Mouse (Mus musculus): Measurements from ENCODE around the gene Gm20388. TPM values are rescaled to one million over a fixed set of nuclear protein-coding genes. Genes with fewer than 3 reads are reported as not detected.
A peak's percentile ranks its signal among the peaks of the same experiment; 100 is the strongest.

Gene Gm20388
- polyA plus RNA-seq, 1 experiment from 2014 or later = not detected

- no peak overlapping the region for H3K4me2 ChIP-seq (replicated peaks)
- H3K27ac ChIP-seq (replicated peaks) = no peak overlapping the region
- no peaks in the 10 kb centered on the region for H3K9me3 ChIP-seq
- H3K4me1 ChIP-seq = peaks cover 27% of the 10 kb centered on the region
- WGBS = 82% methylated on average over 8 of the region's 8 CpGs
- no peak overlapping the region for H3K9ac ChIP-seq (replicated peaks)
- no peaks in the 10 kb centered on the region for H3K27me3 ChIP-seq
- H3K4me3 ChIP-seq = no peak overlapping the region
- ATAC-seq (replicated peaks) = no peak
- no peaks in the 10 kb centered on the region for H3K36me3 ChIP-seq
Measured at GRCm38 (mm10) chr8:120253626-120254025, 343.0 kb downstream of the Gm20388 start.

GRCm38 (mm10) chr8:120255406-120255987, 344.9 kb downstream of the Gm20388 start:
- H3K4me1 ChIP-seq = peaks cover 27% of the 10 kb centered on the region
- no peak for ATAC-seq (replicated peaks)
- H3K27ac ChIP-seq (replicated peaks) = no peak overlapping the region
- H3K4me2 ChIP-seq (replicated peaks) = no peak overlapping the region
- 92% methylated on average over 6 of the region's 6 CpGs for WGBS
- H3K27me3 ChIP-seq = no peaks in the 10 kb centered on the region
- H3K4me3 ChIP-seq = no peak overlapping the region
- no peak overlapping the region for H3K9ac ChIP-seq (replicated peaks)
- no peaks in the 10 kb centered on the region for H3K36me3 ChIP-seq
- no peaks in the 10 kb centered on the region for H3K9me3 ChIP-seq

DNA sequence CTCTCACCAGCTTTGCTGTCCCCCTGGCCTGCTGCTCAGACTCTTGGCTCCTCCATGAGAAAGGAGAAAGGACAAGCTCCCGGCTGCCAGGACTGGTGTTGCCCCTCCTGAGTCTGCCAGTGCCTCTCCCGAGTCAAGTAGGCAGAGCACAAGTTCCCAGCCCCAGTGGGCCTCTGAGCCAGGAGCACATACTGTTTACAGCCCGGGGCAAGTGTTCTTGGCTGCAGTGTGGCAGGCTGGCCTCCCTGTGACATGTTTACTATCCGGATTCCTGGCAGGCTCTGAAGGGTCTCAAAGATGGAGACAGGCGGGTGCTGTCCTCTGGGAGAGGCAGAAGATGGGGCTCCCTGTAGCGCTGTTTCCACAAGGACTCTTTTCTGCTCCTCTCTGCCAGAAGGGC, 346.3 kb downstream of the Gm20388 start:
- Histone ChIP-seq H3K4me3 (no peak overlapping the region), H3K9ac (replicated peaks) (no peak overlapping the region), H3K36me3 (no peaks in the 10 kb centered on the region), H3K27me3 (no peaks in the 10 kb centered on the region), H3K27ac (replicated peaks) (peak overlapping the region; percentile 44; the same call in 1 of the 2 replicates), H3K4me1 (peaks cover 25% of the 10 kb centered on the region), H3K4me2 (replicated peaks) (no peak overlapping the region), H3K9me3 (no peaks in the 10 kb centered on the region)
- ATAC-seq (replicated peaks) = peak; percentile 54; the same call in 1 of the 2 replicates
- 28% methylated on average over 6 of the region's 6 CpGs for WGBS

GRCm38 (mm10) chr8:120259206-120259605, 348.6 kb downstream of the Gm20388 start:
- H3K4me3 ChIP-seq = no peak overlapping the region
- no peaks in the 10 kb centered on the region for H3K36me3 ChIP-seq
- no peak overlapping the region for H3K4me2 ChIP-seq (replicated peaks)
- WGBS = 90% methylated on average over 13 of the region's 13 CpGs
- no peak overlapping the region for H3K9ac ChIP-seq (replicated peaks)
- H3K4me1 ChIP-seq = peaks cover 30% of the 10 kb centered on the region
- no peak for ATAC-seq (replicated peaks)
- no peaks in the 10 kb centered on the region for H3K9me3 ChIP-seq
- H3K27me3 ChIP-seq = no peaks in the 10 kb centered on the region
- H3K27ac ChIP-seq (replicated peaks) = no peak overlapping the region

GRCm38 (mm10) chr8:120260677-120261076, 350.0 kb downstream of the Gm20388 start:
- no peak overlapping the region for H3K4me2 ChIP-seq (replicated peaks)
- H3K36me3 ChIP-seq = no peaks in the 10 kb centered on the region
- peaks cover 44% of the 10 kb centered on the region for H3K4me1 ChIP-seq
- H3K4me3 ChIP-seq = no peak overlapping the region
- no peak for ATAC-seq (replicated peaks)
- WGBS = 82% methylated on average over 5 of the region's 5 CpGs
- no peaks in the 10 kb centered on the region for H3K27me3 ChIP-seq
- H3K9ac ChIP-seq (replicated peaks) = no peak overlapping the region
- no peak overlapping the region for H3K27ac ChIP-seq (replicated peaks)
- H3K9me3 ChIP-seq = no peaks in the 10 kb centered on the region

DNA sequence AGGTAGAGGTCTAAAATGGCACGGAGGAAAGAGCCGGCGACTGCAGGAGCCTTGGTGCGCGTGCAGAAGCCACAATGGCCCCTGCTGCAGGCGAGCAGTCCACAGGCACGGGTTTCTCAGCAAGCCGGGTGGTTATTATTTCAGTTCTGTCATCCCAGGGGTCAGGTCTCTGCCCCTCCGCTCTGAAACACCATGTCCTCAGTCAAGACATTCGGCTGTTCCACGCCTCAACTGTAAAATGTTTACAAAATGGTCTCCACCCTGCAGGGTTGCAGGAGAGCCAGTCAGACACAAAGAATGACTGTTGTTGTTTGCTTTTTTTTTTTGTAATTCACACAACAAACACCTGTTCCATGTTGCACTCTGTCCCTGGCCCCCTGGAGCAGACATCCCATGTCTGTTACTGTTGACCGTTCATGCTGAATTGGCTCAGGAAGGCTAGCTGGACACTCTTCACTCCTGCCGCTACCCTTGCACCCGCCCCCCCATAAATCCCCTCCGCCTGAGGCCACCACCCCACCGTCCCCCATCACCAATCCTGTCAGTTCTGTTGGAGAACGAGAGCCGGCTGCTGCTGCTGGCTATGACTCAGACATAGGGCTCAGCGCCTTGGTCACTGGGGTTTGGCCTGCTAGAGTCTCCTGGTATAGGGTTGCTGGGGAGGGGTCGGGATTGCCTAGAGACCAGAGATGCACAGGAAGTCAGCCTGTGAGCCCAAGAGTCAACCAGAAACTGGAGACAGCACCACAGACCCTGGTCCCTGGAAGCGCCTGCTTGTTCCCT, 350.9 kb downstream of the Gm20388 start:
- Histone ChIP-seq H3K27ac (replicated peaks) (no peak overlapping the region), H3K27me3 (no peaks in the 10 kb centered on the region), H3K4me3 (no peak overlapping the region), H3K4me1 (peaks cover 52% of the 10 kb centered on the region), H3K4me2 (replicated peaks) (no peak overlapping the region), H3K9me3 (no peaks in the 10 kb centered on the region), H3K36me3 (no peaks in the 10 kb centered on the region), H3K9ac (replicated peaks) (no peak overlapping the region)
- ATAC-seq (replicated peaks) = no peak
- WGBS = 48% methylated on average over 21 of the region's 21 CpGs

DNA sequence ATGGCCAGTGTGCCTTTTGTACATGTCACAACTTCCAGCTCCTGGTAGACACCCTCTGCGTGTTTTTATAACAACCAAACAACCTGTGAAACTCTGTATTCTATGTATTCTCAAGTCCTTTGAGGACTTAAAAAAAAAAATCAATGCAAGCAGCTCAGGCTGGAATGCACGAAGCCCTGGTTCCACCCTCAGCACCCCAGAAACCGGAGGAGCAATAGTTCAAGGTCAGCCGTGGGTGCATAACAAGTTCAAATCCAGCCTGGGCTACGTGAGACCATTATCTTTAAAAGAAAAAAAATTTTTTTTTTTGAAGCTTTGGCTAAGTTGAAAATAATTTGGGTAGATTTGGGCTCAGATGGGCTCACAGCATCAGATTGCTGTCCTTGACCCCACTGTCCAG, 353.2 kb downstream of the Gm20388 start:
- no peak for ATAC-seq (replicated peaks)
- 91% methylated on average over 5 of the region's 5 CpGs for WGBS

GRCm38 (mm10) chr8:120264388-120264943, 353.8 kb downstream of the Gm20388 start:
- Histone ChIP-seq H3K27me3 (no peaks in the 10 kb centered on the region), H3K9ac (replicated peaks) (no peak overlapping the region), H3K4me1 (peaks cover 62% of the 10 kb centered on the region), H3K36me3 (no peaks in the 10 kb centered on the region), H3K27ac (replicated peaks) (peak overlapping the region; percentile 97), H3K4me3 (peak overlapping the region; percentile 8; the same call in 1 of the 2 replicates), H3K9me3 (no peaks in the 10 kb centered on the region), H3K4me2 (replicated peaks) (peak overlapping the region; percentile 37)
- WGBS = 34% methylated on average over 13 of the region's 13 CpGs
- no peak; the same call in 1 of the 2 replicates for ATAC-seq (replicated peaks)

More for the DNA sequence above, 353.2 kb downstream of the Gm20388 start:
- no peaks in the 10 kb centered on the region for H3K9me3 ChIP-seq
- H3K4me2 ChIP-seq (replicated peaks) = no peak overlapping the region
- 0 out of 2 replicates have a peak overlapping the region, but pooled peaks have one; percentile 97 for H3K27ac ChIP-seq (replicated peaks)
- H3K4me1 ChIP-seq = peaks cover 59% of the 10 kb centered on the region
- no peak overlapping the region for H3K9ac ChIP-seq (replicated peaks)
- H3K4me3 ChIP-seq = no peak overlapping the region
- no peaks in the 10 kb centered on the region for H3K27me3 ChIP-seq
- no peaks in the 10 kb centered on the region for H3K36me3 ChIP-seq

- peak; percentile 80 for ATAC-seq (replicated peaks)
- Histone ChIP-seq H3K9ac (replicated peaks) (no peak overlapping the region), H3K4me1 (peaks cover 66% of the 10 kb centered on the region)
Measured at GRCm38 (mm10) chr8:120264944-120265453, 354.4 kb downstream of the Gm20388 start.

DNA sequence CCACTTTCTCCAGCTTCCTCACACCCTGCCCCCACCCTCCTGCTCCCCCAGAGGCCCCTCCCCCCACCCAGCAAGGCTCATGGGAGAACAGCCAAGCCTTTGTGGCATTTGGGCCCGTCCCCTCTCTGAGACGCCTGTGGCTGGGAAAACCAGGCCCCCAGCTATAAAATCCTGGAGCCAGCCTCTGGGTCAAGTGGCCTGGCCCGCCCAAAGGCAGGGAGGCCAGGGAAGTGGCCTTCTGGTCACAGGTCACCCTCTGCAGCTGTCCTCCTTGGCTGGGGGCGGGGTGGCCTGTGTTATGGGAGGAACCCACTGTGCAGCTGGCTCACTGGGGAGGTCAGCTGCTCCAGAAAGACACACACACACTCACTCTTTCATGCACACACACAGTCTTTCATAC, 354.8 kb downstream of the Gm20388 start:
- Histone ChIP-seq H3K4me1 (peaks cover 70% of the 10 kb centered on the region), H3K4me2 (replicated peaks) (no peak overlapping the region)

More at GRCm38 (mm10) chr8:120264944-120265453, 354.4 kb downstream of the Gm20388 start:
- 2% methylated on average over 16 of the region's 16 CpGs for WGBS
- Histone ChIP-seq H3K27me3 (no peaks in the 10 kb centered on the region), H3K4me2 (replicated peaks) (peak overlapping the region; percentile 37), H3K27ac (replicated peaks) (peak overlapping the region; percentile 97), H3K9me3 (no peaks in the 10 kb centered on the region), H3K36me3 (no peaks in the 10 kb centered on the region), H3K4me3 (peak overlapping the region; percentile 8; the same call in 1 of the 2 replicates)

GRCm38 (mm10) chr8:120268541-120268980, 357.9 kb downstream of the Gm20388 start:
- Histone ChIP-seq H3K4me3 (no peak overlapping the region), H3K27me3 (no peaks in the 10 kb centered on the region), H3K27ac (replicated peaks) (peak overlapping the region; percentile 63), H3K36me3 (no peaks in the 10 kb centered on the region), H3K4me1 (peaks cover 70% of the 10 kb centered on the region), H3K9me3 (no peaks in the 10 kb centered on the region), H3K9ac (replicated peaks) (no peak overlapping the region), H3K4me2 (replicated peaks) (no peak overlapping the region)
- no peak for ATAC-seq (replicated peaks)
- WGBS = 59% methylated on average over 19 of the region's 19 CpGs

More for the DNA sequence above, 354.8 kb downstream of the Gm20388 start:
- no peaks in the 10 kb centered on the region for H3K9me3 ChIP-seq
- 0 out of 2 replicates have a peak overlapping the region, but pooled peaks have one; percentile 35 for H3K9ac ChIP-seq (replicated peaks)
- peak; percentile 53 for ATAC-seq (replicated peaks)
- no peak overlapping the region for H3K4me3 ChIP-seq
- no peaks in the 10 kb centered on the region for H3K36me3 ChIP-seq
- WGBS = 15% methylated on average over 4 of the region's 4 CpGs
- peak overlapping the region; percentile 97 for H3K27ac ChIP-seq (replicated peaks)
- H3K27me3 ChIP-seq = no peaks in the 10 kb centered on the region

- H3K36me3 ChIP-seq = no peaks in the 10 kb centered on the region
- H3K9ac ChIP-seq (replicated peaks) = no peak overlapping the region
- 32% methylated on average over 13 of the region's 13 CpGs for WGBS
- no peak overlapping the region for H3K4me3 ChIP-seq
- peak; percentile 49 for ATAC-seq (replicated peaks)
- no peaks in the 10 kb centered on the region for H3K9me3 ChIP-seq
- peaks cover 55% of the 10 kb centered on the region for H3K4me1 ChIP-seq
- H3K27me3 ChIP-seq = no peaks in the 10 kb centered on the region
- H3K4me2 ChIP-seq (replicated peaks) = no peak overlapping the region
- no peak overlapping the region for H3K27ac ChIP-seq (replicated peaks)
Measured at GRCm38 (mm10) chr8:120270449-120270848, 359.8 kb downstream of the Gm20388 start.

All from forebrain, embryonic 15.5 days (tissue).